Mouse (Mus musculus) hindbrain, embryonic 11.5 days (tissue): ENCODE data around the gene Slc2a5. TPM values are rescaled to one million over a fixed set of nuclear protein-coding genes. Genes with fewer than 3 reads are reported as not detected.
A peak's percentile ranks its signal among the peaks of the same experiment; 100 is the strongest.

Source experiments
- ATAC-seq: fragments of 200-750 bp; cut with Nextera tagmentation; 2 replicates; pipeline ENCODE4 v1.8.0; 2017; ENCODE audit warnings: mild to moderate bottlenecking, moderate TSS enrichment, moderate library complexity; ENCODE audit not compliant: low FRiP score
- DNase-seq: peaks from one replicate; pipeline ENCODE4 v3.0.0-alpha.2; 2015; ENCODE audit warnings: low spot score
- H3K27ac ChIP-seq: fragments of 300-500 bp; sonication (generic); 2 replicates; pipeline ENCODE4 v1.5.1; 2014; ENCODE audit warnings: mild to moderate bottlenecking, low read depth, low read length
- H3K27me3 ChIP-seq: fragments of 300-500 bp; sonication (generic); 2 replicates; pipeline ENCODE4 v1.6.1; 2014; ENCODE audit warnings: mild to moderate bottlenecking, low read length, moderate library complexity, mixed read lengths; ENCODE audit not compliant: control insufficient read depth, insufficient read depth
- H3K36me3 ChIP-seq: fragments of 300-500 bp; sonication (generic); 2 replicates; pipeline ENCODE4 v1.6.1; 2014; ENCODE audit warnings: mild to moderate bottlenecking, low read length, moderate library complexity, mixed read lengths; ENCODE audit not compliant: control insufficient read depth, insufficient read depth
- H3K4me1 ChIP-seq: fragments of 300-500 bp; sonication (generic); replicated peaks from 2 replicates; pipeline ENCODE4 v1.6.1; 2014; ENCODE audit warnings: low read length, mixed read lengths; ENCODE audit not compliant: control insufficient read depth, insufficient read depth
- H3K4me2 ChIP-seq: fragments of 300-500 bp; sonication (generic); replicated peaks from 2 replicates; pipeline ENCODE4 v1.6.1; 2014; ENCODE audit warnings: mild to moderate bottlenecking, low read depth, low read length
- H3K4me3 ChIP-seq: fragments of 300-500 bp; sonication (generic); 2 replicates; pipeline ENCODE4 v1.5.1; 2014; ENCODE audit warnings: low read depth, low read length
- H3K9ac ChIP-seq: fragments of 300-500 bp; sonication (generic); 2 replicates; pipeline ENCODE4 v1.6.1; 2014; ENCODE audit warnings: low read depth, low read length
- H3K9me3 ChIP-seq: fragments of 300-500 bp; sonication (generic); 2 replicates; pipeline ENCODE4 v1.6.1; 2016; ENCODE audit warnings: low read length; ENCODE audit not compliant: control insufficient read depth
- WGBS: fragments of 180-500 bp; shearing (Covaris S2); extraction: QIAGEN DNeasy Blood & Tissue Kit; methylation state at CpG from one replicate; pipeline ENCODE4 v1.1.7; 2014; 5-methylcytosine and 5-hydroxymethylcytosine counted together
- polyA plus RNA-seq: library from polyadenylated mRNA; unstranded; fragments of >200 nt; fragmentation: Nextera tagmentation; extraction: Ambion mirVana; gene quantifications from 2 replicates; pipeline ENCODE4 v1.2.1, GENCODE M21; 2014

Gene Slc2a5
- polyA plus RNA-seq, 1 experiment from 2014 or later: 1.3 TPM

GRCm38 (mm10) chr4:150094463-150094789, 24.7 kb upstream of the Slc2a5 start:
- H3K9ac ChIP-seq: no peak overlapping the region
- DNase-seq: no peak
- WGBS: 13% methylated on average over 5 of the region's 5 CpGs
- no peak for ATAC-seq
- no peaks in the 10 kb centered on the region for H3K36me3 ChIP-seq
- no peak overlapping the region for H3K4me3 ChIP-seq
- H3K27ac ChIP-seq: 0 out of 2 replicates have a peak overlapping the region, but pooled peaks have one; percentile 27
- H3K27me3 ChIP-seq: 0 out of 2 replicates have a peak, but pooled peaks cover 3% of the 10 kb centered on the region
- no peak overlapping the region for H3K4me2 ChIP-seq
- H3K4me1 ChIP-seq: peaks cover 11% of the 10 kb centered on the region
- no peaks in the 10 kb centered on the region for H3K9me3 ChIP-seq

GRCm38 (mm10) chr4:150096309-150096708, 22.8 kb upstream of the Slc2a5 start:
- 81% methylated on average over 7 of the region's 7 CpGs for WGBS
- no peak overlapping the region for H3K4me3 ChIP-seq
- no peak overlapping the region for H3K27ac ChIP-seq
- H3K36me3 ChIP-seq: no peaks in the 10 kb centered on the region
- H3K9me3 ChIP-seq: no peaks in the 10 kb centered on the region
- DNase-seq (no peak), ATAC-seq (no peak)
- H3K4me2 ChIP-seq: no peak overlapping the region
- H3K9ac ChIP-seq: no peak overlapping the region
- H3K4me1 ChIP-seq: peaks cover 11% of the 10 kb centered on the region
- no peaks in the 10 kb centered on the region for H3K27me3 ChIP-seq

- Histone ChIP-seq H3K4me3 (no peak overlapping the region), H3K27ac (no peak overlapping the region), H3K9ac (no peak overlapping the region), H3K4me2 (no peak overlapping the region), H3K27me3 (no peaks in the 10 kb centered on the region), H3K9me3 (no peaks in the 10 kb centered on the region), H3K4me1 (peaks cover 11% of the 10 kb centered on the region), H3K36me3 (no peaks in the 10 kb centered on the region)
- DNase-seq: no peak
- 92% methylated on average over 4 of the region's 4 CpGs for WGBS
- no peak for ATAC-seq
These were observed 21.2 kb upstream of the Slc2a5 start for GRCm38 (mm10) chr4:150097847-150098246.

- H3K4me2 ChIP-seq: no peak overlapping the region
- H3K27me3 ChIP-seq: no peaks in the 10 kb centered on the region
- no peaks in the 10 kb centered on the region for H3K36me3 ChIP-seq
- no peak overlapping the region for H3K4me3 ChIP-seq
- ATAC-seq: no peak
- 23% methylated on average over 10 of the region's 10 CpGs for WGBS
- no peak overlapping the region for H3K9ac ChIP-seq
- DNase-seq: peak; percentile 86
- H3K4me1 ChIP-seq: peaks cover 11% of the 10 kb centered on the region
- no peak overlapping the region for H3K27ac ChIP-seq
- H3K9me3 ChIP-seq: no peaks in the 10 kb centered on the region
These were observed 20.2 kb upstream of the Slc2a5 start for GRCm38 (mm10) chr4:150098880-150099279.

GRCm38 (mm10) chr4:150102822-150103221, 16.3 kb upstream of the Slc2a5 start:
- Histone ChIP-seq H3K9ac (no peak overlapping the region), H3K4me3 (no peak overlapping the region), H3K27ac (no peak overlapping the region), H3K36me3 (no peaks in the 10 kb centered on the region), H3K4me1 (no peaks in the 10 kb centered on the region; the same call in 1 of the 2 replicates), H3K4me2 (no peak overlapping the region), H3K27me3 (no peaks in the 10 kb centered on the region), H3K9me3 (no peaks in the 10 kb centered on the region)
- DNase-seq (no peak), ATAC-seq (no peak)
- 87% methylated on average over 7 of the region's 7 CpGs for WGBS

GRCm38 (mm10) chr4:150105671-150106070, 13.4 kb upstream of the Slc2a5 start:
- 60% methylated on average over 7 of the region's 7 CpGs for WGBS
- H3K27ac ChIP-seq: no peak overlapping the region
- no peaks in the 10 kb centered on the region for H3K36me3 ChIP-seq
- H3K27me3 ChIP-seq: no peaks in the 10 kb centered on the region
- ATAC-seq (no peak), DNase-seq (no peak)
- H3K9me3 ChIP-seq: no peaks in the 10 kb centered on the region
- no peaks in the 10 kb centered on the region; the same call in 1 of the 2 replicates for H3K4me1 ChIP-seq
- H3K4me2 ChIP-seq: no peak overlapping the region
- no peak overlapping the region for H3K9ac ChIP-seq
- H3K4me3 ChIP-seq: no peak overlapping the region

GRCm38 (mm10) chr4:150106637-150107036, 12.4 kb upstream of the Slc2a5 start:
- ATAC-seq: no peak
- WGBS: 86% methylated on average over 5 of the region's 5 CpGs
- DNase-seq: no peak

GRCm38 (mm10) chr4:150109636-150110035, 9.4 kb upstream of the Slc2a5 start:
- Histone ChIP-seq H3K4me2 (no peak overlapping the region), H3K9ac (no peak overlapping the region), H3K27ac (no peak overlapping the region), H3K36me3 (no peaks in the 10 kb centered on the region), H3K9me3 (no peaks in the 10 kb centered on the region), H3K4me1 (no peaks in the 10 kb centered on the region), H3K27me3 (no peaks in the 10 kb centered on the region), H3K4me3 (no peak overlapping the region)
- ATAC-seq: no peak
- DNase-seq: no peak
- 72% methylated on average over 3 of the region's 3 CpGs for whole genome bisulfite sequencing

More at GRCm38 (mm10) chr4:150106637-150107036, 12.4 kb upstream of the Slc2a5 start:
- H3K9me3 ChIP-seq: no peaks in the 10 kb centered on the region
- no peak overlapping the region for H3K4me2 ChIP-seq
- no peaks in the 10 kb centered on the region for H3K27me3 ChIP-seq
- no peak overlapping the region for H3K4me3 ChIP-seq
- H3K27ac ChIP-seq: no peak overlapping the region
- no peaks in the 10 kb centered on the region for H3K36me3 ChIP-seq
- H3K4me1 ChIP-seq: no peaks in the 10 kb centered on the region; the same call in 1 of the 2 replicates
- no peak overlapping the region for H3K9ac ChIP-seq

- no peaks in the 10 kb centered on the region for H3K4me1 ChIP-seq
- ATAC-seq (no peak), DNase-seq (no peak)
- H3K4me3 ChIP-seq: no peak overlapping the region
- H3K9ac ChIP-seq: no peak overlapping the region
- H3K9me3 ChIP-seq: no peaks in the 10 kb centered on the region
- no peak overlapping the region for H3K27ac ChIP-seq
- 71% methylated on average over 9 of the region's 9 CpGs for WGBS
- H3K27me3 ChIP-seq: no peaks in the 10 kb centered on the region
- no peak overlapping the region for H3K4me2 ChIP-seq
- H3K36me3 ChIP-seq: no peaks in the 10 kb centered on the region
These were observed 8.7 kb upstream of the Slc2a5 start for GRCm38 (mm10) chr4:150110373-150110772.
